Mouse (Mus musculus): ENCODE results near the gene Mgat4e. TPM values are rescaled to one million over a fixed set of nuclear protein-coding genes. Genes with fewer than 3 reads are reported as not detected.
"Not testable (repeated sequence)": the region's sequence is repeated elsewhere in the genome, so short reads cannot be mapped to it uniquely, and the experiment has no call there.

Gene Mgat4e
- polyA plus RNA-seq, 1 experiment, result not detected

- H3K27ac ChIP-seq (ENCODE audit: insufficient read depth, low read length), result no peak overlapping the region
- no peak overlapping the region for H3K4me3 ChIP-seq (ENCODE audit: insufficient read depth, low read length)
- TF ChIP-seq CTCF (IDR thresholded peaks at IDR 0.05; ENCODE audit: extremely low read depth, insufficient read depth, low read length) (peak; percentile 93), POLR2A (IDR thresholded peaks at IDR 0.05; ENCODE audit: extremely low read depth, insufficient read depth, low read length) (no peak)
- no peaks in the 10 kb centered on the region for H3K4me1 ChIP-seq (ENCODE audit: control insufficient read depth, insufficient read depth, low read length)
These were observed 30.8 kb downstream of the Mgat4e start for GRCm38 (mm10) chr1:134518677-134519076.

DNA sequence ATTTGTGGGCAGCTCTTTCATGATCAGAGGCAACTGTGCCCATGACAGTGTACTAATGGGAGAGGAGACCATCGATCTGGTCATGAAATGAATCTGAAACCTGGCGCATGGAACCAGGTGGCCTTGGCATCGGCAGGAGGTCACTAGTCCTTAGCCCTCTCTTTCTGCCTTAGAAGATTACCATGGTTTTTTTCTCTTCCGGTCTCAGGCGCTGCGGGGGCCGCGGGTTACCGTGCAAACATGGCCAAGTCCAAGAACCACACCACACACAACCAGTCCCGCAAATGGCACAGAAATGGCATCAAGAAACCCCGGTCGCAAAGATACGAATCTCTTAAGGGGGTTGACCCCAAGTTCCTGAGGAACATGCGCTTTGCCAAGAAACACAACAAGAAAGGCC is 31.6 kb downstream of the Mgat4e start:
- not testable (repeated sequence) for H3K27ac ChIP-seq (ENCODE audit: insufficient read depth, low read length); H3K4me3 ChIP-seq (ENCODE audit: insufficient read depth, low read length); H3K4me1 ChIP-seq (ENCODE audit: control insufficient read depth, insufficient read depth, low read length)

DNA sequence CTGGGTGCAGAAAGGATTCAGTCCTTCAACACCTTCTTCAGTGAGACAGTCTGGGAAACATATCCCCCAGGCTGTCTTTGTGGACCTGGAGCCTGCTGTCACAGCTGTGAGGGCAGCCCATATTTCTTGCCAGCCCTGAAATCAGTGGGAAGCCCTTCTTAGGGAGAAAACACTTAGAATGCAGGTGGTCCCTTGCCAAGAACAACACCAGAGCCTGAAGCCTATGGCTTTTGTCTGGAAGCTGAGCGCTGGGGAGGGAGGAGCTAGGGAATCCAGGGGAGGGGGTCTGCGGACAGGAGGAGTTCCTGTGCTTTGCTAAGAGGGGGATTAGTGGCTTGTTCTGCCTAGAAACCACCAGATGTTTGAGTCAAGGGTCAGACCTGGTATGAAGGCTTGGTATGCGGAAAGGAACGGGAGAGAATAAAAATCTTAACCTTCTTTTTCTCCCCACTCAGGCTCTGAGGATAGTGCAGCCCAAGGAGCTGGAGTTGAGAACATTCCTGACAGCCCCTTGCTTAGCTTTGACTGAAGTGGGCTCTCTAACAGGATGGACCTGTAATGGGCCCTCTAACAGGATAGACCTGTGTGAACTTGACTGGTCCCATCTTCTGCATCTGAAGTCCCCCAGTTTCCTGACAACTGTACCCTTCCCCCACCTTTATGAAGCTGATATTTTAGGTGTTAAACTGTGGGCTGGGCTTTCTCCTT is 32.8 kb downstream of the Mgat4e start:
- no peak overlapping the region for H3K27ac ChIP-seq (ENCODE audit: insufficient read depth, low read length)
- no peak overlapping the region for H3K4me3 ChIP-seq (ENCODE audit: insufficient read depth, low read length)
- 0 out of 2 replicates have a peak, but pooled peaks cover 1% of the 10 kb centered on the region for H3K4me1 ChIP-seq (ENCODE audit: control insufficient read depth, insufficient read depth, low read length)
- no peak for TF ChIP-seq POLR2A (IDR thresholded peaks at IDR 0.05; ENCODE audit: extremely low read depth, insufficient read depth, low read length)
- no peak for TF ChIP-seq CTCF (IDR thresholded peaks at IDR 0.05; ENCODE audit: extremely low read depth, insufficient read depth, low read length)

DNA sequence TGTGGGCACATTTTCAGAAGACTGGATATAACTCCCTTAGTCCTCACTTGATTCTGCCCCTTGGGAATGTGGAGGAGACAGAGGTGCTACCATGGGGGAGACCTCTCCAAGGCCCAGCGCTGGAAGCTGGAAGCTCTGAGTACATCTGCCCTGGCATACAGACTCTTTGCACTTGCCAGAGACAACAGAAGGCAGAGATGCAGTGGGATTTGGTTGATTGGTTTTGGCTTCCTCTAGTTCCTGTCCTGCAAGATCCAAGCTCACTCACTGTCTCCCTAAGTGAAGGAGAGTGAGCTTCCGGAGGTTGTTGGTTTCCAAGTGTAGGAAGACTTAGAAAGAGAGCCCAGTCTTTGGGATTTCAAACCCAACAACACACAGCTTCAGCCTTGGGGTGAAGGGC is 33.6 kb downstream of the Mgat4e start:
- Histone ChIP-seq H3K27ac (ENCODE audit: insufficient read depth, low read length) (no peak overlapping the region), H3K4me1 (ENCODE audit: control insufficient read depth, insufficient read depth, low read length) (0 out of 2 replicates have a peak, but pooled peaks cover 1% of the 10 kb centered on the region), H3K4me3 (ENCODE audit: insufficient read depth, low read length) (no peak overlapping the region)
- no peak for TF ChIP-seq POLR2A (IDR thresholded peaks at IDR 0.05; ENCODE audit: extremely low read depth, insufficient read depth, low read length)
- TF ChIP-seq CTCF (IDR thresholded peaks at IDR 0.05; ENCODE audit: extremely low read depth, insufficient read depth, low read length), result no peak

GRCm38 (mm10) chr1:134513876-134514590 is 35.4 kb downstream of the Mgat4e start:
- Histone ChIP-seq H3K27ac (ENCODE audit: insufficient read depth, low read length) (no peak overlapping the region), H3K4me1 (ENCODE audit: control insufficient read depth, insufficient read depth, low read length) (0 out of 2 replicates have a peak, but pooled peaks cover 1% of the 10 kb centered on the region), H3K4me3 (ENCODE audit: insufficient read depth, low read length) (no peak overlapping the region)
- TF ChIP-seq CTCF (IDR thresholded peaks at IDR 0.05; ENCODE audit: extremely low read depth, insufficient read depth, low read length) (no peak), POLR2A (IDR thresholded peaks at IDR 0.05; ENCODE audit: extremely low read depth, insufficient read depth, low read length) (no peak)

DNA sequence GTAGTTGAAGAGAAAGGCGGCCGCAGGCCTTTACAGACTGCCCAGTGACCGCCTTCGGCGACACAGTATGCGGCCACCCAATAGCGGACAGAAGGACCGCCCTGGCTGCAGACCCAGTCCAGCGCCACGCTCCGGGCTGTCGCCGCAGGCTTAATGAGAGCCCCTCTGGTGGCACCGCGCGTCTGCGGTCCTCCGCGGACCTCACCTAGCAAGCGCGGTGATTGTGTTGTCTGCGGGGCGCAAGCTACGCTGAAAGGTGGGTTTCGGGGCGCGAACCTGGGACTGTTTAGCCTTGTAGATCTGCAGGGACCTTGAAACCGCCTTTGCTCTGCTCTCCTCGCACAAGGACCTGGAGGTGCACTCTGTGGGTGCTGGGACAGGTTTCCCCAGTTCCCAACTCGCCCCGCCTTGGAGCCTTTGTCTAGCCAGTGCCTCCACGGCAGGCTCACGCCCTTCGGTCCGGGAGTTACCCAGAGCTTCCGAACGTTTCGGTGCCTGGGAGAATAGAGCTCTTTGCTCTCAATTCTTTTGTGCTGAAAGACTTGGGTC is 36.1 kb downstream of the Mgat4e start:
- no peak for TF ChIP-seq CTCF (IDR thresholded peaks at IDR 0.05; ENCODE audit: extremely low read depth, insufficient read depth, low read length)
- no peak for TF ChIP-seq POLR2A (IDR thresholded peaks at IDR 0.05; ENCODE audit: extremely low read depth, insufficient read depth, low read length)
- no peak overlapping the region for H3K4me3 ChIP-seq (ENCODE audit: insufficient read depth, low read length)
- no peak overlapping the region for H3K27ac ChIP-seq (ENCODE audit: insufficient read depth, low read length)
- 0 out of 2 replicates have a peak, but pooled peaks cover 1% of the 10 kb centered on the region for H3K4me1 ChIP-seq (ENCODE audit: control insufficient read depth, insufficient read depth, low read length)

GRCm38 (mm10) chr1:134512584-134512983 is 36.9 kb downstream of the Mgat4e start:
- H3K4me3 ChIP-seq (ENCODE audit: insufficient read depth, low read length), result no peak overlapping the region
- H3K4me1 ChIP-seq (ENCODE audit: control insufficient read depth, insufficient read depth, low read length), result 0 out of 2 replicates have a peak, but pooled peaks cover 1% of the 10 kb centered on the region

DNA sequence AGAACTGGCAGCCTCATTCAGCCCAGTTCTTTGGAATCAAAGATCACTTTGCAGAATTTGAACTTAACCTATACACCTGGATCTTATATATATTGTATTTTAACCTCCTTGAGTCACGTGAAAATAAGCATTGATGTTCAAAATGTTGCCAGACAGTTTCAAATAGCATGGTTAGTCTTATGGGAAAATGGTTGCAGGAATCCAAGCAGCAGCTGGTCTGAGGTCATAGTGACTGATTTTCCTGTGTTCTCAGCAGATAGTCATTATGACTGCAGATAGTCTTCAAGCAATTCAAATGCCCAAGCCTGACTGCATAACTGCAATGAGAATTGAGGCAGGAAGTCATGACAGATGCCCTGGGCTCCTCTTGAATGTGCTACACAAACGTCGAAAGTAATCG is 37.3 kb downstream of the Mgat4e start:
- Histone ChIP-seq H3K27ac (ENCODE audit: insufficient read depth, low read length) (no peak overlapping the region), H3K4me3 (ENCODE audit: insufficient read depth, low read length) (no peak overlapping the region), H3K4me1 (ENCODE audit: control insufficient read depth, insufficient read depth, low read length) (0 out of 2 replicates have a peak, but pooled peaks cover 1% of the 10 kb centered on the region)
- TF ChIP-seq POLR2A (IDR thresholded peaks at IDR 0.05; ENCODE audit: extremely low read depth, insufficient read depth, low read length), result no peak
- TF ChIP-seq CTCF (IDR thresholded peaks at IDR 0.05; ENCODE audit: extremely low read depth, insufficient read depth, low read length), result no peak

More at GRCm38 (mm10) chr1:134512584-134512983, 36.9 kb downstream of the Mgat4e start:
- H3K27ac ChIP-seq (ENCODE audit: insufficient read depth, low read length), result no peak overlapping the region
- TF ChIP-seq CTCF (IDR thresholded peaks at IDR 0.05; ENCODE audit: extremely low read depth, insufficient read depth, low read length) (no peak), POLR2A (IDR thresholded peaks at IDR 0.05; ENCODE audit: extremely low read depth, insufficient read depth, low read length) (no peak)

DNA sequence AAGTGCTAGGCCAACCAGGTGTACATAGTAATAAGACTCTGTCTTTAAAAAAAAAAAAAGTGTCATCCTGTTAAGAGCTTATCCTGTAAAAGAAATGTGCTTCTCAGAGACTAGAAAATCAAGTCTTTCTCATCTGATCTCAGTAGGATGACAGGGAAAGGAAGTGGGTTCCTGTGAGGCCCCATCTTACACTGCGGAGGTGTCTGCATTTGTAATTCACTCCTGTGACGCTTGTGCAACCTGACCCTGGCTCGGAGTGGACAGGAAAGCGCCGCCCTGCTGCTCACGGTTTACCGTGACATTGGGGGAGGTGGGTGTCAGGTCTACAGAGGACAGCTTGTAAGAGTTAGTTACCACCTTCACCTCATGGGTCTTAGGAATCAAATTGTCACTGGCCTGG is 39.5 kb downstream of the Mgat4e start:
- Histone ChIP-seq H3K27ac (ENCODE audit: insufficient read depth, low read length) (no peak overlapping the region), H3K4me3 (ENCODE audit: insufficient read depth, low read length) (no peak overlapping the region), H3K4me1 (ENCODE audit: control insufficient read depth, insufficient read depth, low read length) (0 out of 2 replicates have a peak, but pooled peaks cover 1% of the 10 kb centered on the region)
- TF ChIP-seq CTCF (IDR thresholded peaks at IDR 0.05; ENCODE audit: extremely low read depth, insufficient read depth, low read length) (no peak), POLR2A (IDR thresholded peaks at IDR 0.05; ENCODE audit: extremely low read depth, insufficient read depth, low read length) (no peak)

Measured in cortical plate, adult 2 months (tissue).